Mouse (Mus musculus) neural tube, embryonic 11.5 days (tissue): ENCODE measurements at regions not wholly inside any gene's neighbourhood (a gene's known extent, or its start where the extent isn't known, plus 50 kb on each side); places are given as distances from the start of the nearest gene placed in this dataset.

ENCODE experiments used
- ATAC-seq: fragments of 200-750 bp; cut with Nextera tagmentation; 2 replicates; pipeline ENCODE4 v1.8.0; 2017; ENCODE audit warnings: moderate number of reproducible peaks, mild to moderate bottlenecking, moderate TSS enrichment, moderate library complexity; ENCODE audit not compliant: insufficient read depth, low FRiP score, low TSS enrichment
- DNase-seq: peaks from one replicate; pipeline ENCODE4 v3.0.0-alpha.2; 2015; ENCODE audit warnings: low spot score
- H3K27ac ChIP-seq: fragments of 300-500 bp; sonication (generic); 2 replicates; pipeline ENCODE4 v1.5.1; 2014; ENCODE audit warnings: low read depth, mild to moderate bottlenecking, low read length
- H3K27me3 ChIP-seq: fragments of 300-500 bp; sonication (generic); 2 replicates; pipeline ENCODE4 v1.6.1; 2014; ENCODE audit warnings: mild to moderate bottlenecking, low read length, mixed read lengths; ENCODE audit not compliant: control insufficient read depth, insufficient read depth
- H3K36me3 ChIP-seq: fragments of 300-500 bp; sonication (generic); 2 replicates; pipeline ENCODE4 v1.6.1; 2014; ENCODE audit warnings: mild to moderate bottlenecking, low read length, moderate library complexity, mixed read lengths; ENCODE audit not compliant: control insufficient read depth, insufficient read depth
- H3K4me1 ChIP-seq: fragments of 300-500 bp; sonication (generic); 2 replicates; pipeline ENCODE4 v1.6.1; 2014; ENCODE audit warnings: low read length, mixed read lengths; ENCODE audit not compliant: control insufficient read depth, insufficient read depth
- H3K4me2 ChIP-seq: fragments of 300-500 bp; sonication (generic); 2 replicates; pipeline ENCODE4 v1.6.1; 2014; ENCODE audit warnings: low read depth, mild to moderate bottlenecking, moderate library complexity
- H3K4me3 ChIP-seq: fragments of 300-500 bp; sonication (generic); 2 replicates; pipeline ENCODE4 v1.5.1; 2014; ENCODE audit warnings: low read depth, low read length
- H3K9ac ChIP-seq: fragments of 300-500 bp; sonication (generic); 2 replicates; pipeline ENCODE4 v1.6.1; 2014; ENCODE audit warnings: mild to moderate bottlenecking, low read length
- H3K9me3 ChIP-seq: fragments of 300-500 bp; sonication (generic); 2 replicates; pipeline ENCODE4 v1.6.1; 2016; ENCODE audit warnings: low read length; ENCODE audit not compliant: control insufficient read depth
- WGBS: fragments of 180-500 bp; shearing (Covaris S2); extraction: QIAGEN DNeasy Blood & Tissue Kit; methylation state at CpG from one replicate; pipeline ENCODE4 v1.1.7; 2014; 5-methylcytosine and 5-hydroxymethylcytosine counted together

GRCm38 (mm10) chr8:15734461-15734860 lies 688.6 kb upstream of the BB014433 start:
- H3K27me3 ChIP-seq: no peaks in the 10 kb centered on the region
- no peaks in the 10 kb centered on the region for H3K36me3 ChIP-seq
- H3K9me3 ChIP-seq: no peaks in the 10 kb centered on the region
- H3K4me2 ChIP-seq: no peak overlapping the region
- ATAC-seq: no peak
- 65% methylated on average over 2 of the region's 2 CpGs for WGBS
- no peaks in the 10 kb centered on the region for H3K4me1 ChIP-seq
- H3K4me3 ChIP-seq: no peak overlapping the region
- no peak overlapping the region for H3K9ac ChIP-seq
- no peak for DNase-seq
- H3K27ac ChIP-seq: no peak overlapping the region

- no peak overlapping the region for H3K4me3 ChIP-seq
- H3K9me3 ChIP-seq: no peaks in the 10 kb centered on the region
- 95% methylated on average over 2 of the region's 2 CpGs for WGBS
- no peaks in the 10 kb centered on the region for H3K4me1 ChIP-seq
- H3K4me2 ChIP-seq: no peak overlapping the region
- no peak overlapping the region for H3K27ac ChIP-seq
- H3K9ac ChIP-seq: no peak overlapping the region
- ATAC-seq (no peak), DNase-seq (no peak)
- H3K27me3 ChIP-seq: no peaks in the 10 kb centered on the region
- H3K36me3 ChIP-seq: no peaks in the 10 kb centered on the region
Measured at GRCm38 (mm10) chr8:15731324-15731723, 685.4 kb upstream of the BB014433 start.

GRCm38 (mm10) chr8:15729075-15729474 lies 683.2 kb upstream of the BB014433 start:
- peak; percentile 55; the same call in 1 of the 2 replicates for ATAC-seq
- 0% methylated on average over 1 of the region's 1 CpGs for WGBS
- no peaks in the 10 kb centered on the region for H3K36me3 ChIP-seq

GRCm38 (mm10) chr8:15726310-15726709 lies 680.4 kb upstream of the BB014433 start:
- Histone ChIP-seq H3K4me1 (no peaks in the 10 kb centered on the region), H3K36me3 (no peaks in the 10 kb centered on the region), H3K9ac (no peak overlapping the region), H3K9me3 (no peaks in the 10 kb centered on the region), H3K27me3 (no peaks in the 10 kb centered on the region), H3K27ac (no peak overlapping the region), H3K4me2 (no peak overlapping the region), H3K4me3 (no peak overlapping the region)
- no peak for ATAC-seq
- 89% methylated on average over 6 of the region's 6 CpGs for WGBS
- no peak for DNase-seq

More at GRCm38 (mm10) chr8:15729075-15729474, 683.2 kb upstream of the BB014433 start:
- Histone ChIP-seq H3K9me3 (no peaks in the 10 kb centered on the region), H3K4me1 (no peaks in the 10 kb centered on the region), H3K9ac (no peak overlapping the region), H3K4me2 (no peak overlapping the region), H3K4me3 (no peak overlapping the region), H3K27me3 (no peaks in the 10 kb centered on the region), H3K27ac (no peak overlapping the region)
- DNase-seq: peak; percentile 38
